Mouse (Mus musculus) erythroblast, embryonic 14.5 days (primary cell): ENCODE results near the gene Sppl3. TPM values are rescaled to one million over a fixed set of nuclear protein-coding genes. Genes with fewer than 3 reads are reported as not detected.
"Not testable (repeated sequence)": the region's sequence is repeated elsewhere in the genome, so short reads cannot be mapped to it uniquely, and the experiment has no call there.

ENCODE experiments used
- H3K27me3 ChIP-seq: 2 replicates; pipeline ENCODE4 v1.6.1; 2012; ENCODE audit warnings: inconsistent platforms; ENCODE audit not compliant: control insufficient read depth
- H3K36me3 ChIP-seq: 2 replicates; pipeline ENCODE4 v1.6.1; 2012; ENCODE audit warnings: mild to moderate bottlenecking, inconsistent platforms; ENCODE audit not compliant: control insufficient read depth
- H3K4me1 ChIP-seq: 2 replicates; pipeline ENCODE4 v1.6.1; 2012; ENCODE audit warnings: inconsistent platforms; ENCODE audit not compliant: control insufficient read depth
- H3K4me3 ChIP-seq: replicated peaks from 2 replicates; pipeline ENCODE3; 2012; ENCODE audit warnings: moderate library complexity, mild to moderate bottlenecking, inconsistent platforms
- H3K9me3 ChIP-seq: 2 replicates; pipeline ENCODE4 v1.6.1; 2012; ENCODE audit warnings: low read length, inconsistent platforms, mixed read lengths; ENCODE audit not compliant: control insufficient read depth
- GATA1 ChIP-seq: IDR thresholded peaks from 2 replicates; pipeline ENCODE4 v1.6.1; 2012; ENCODE audit warnings: low read length, inconsistent platforms, mixed read lengths
- TAL1 ChIP-seq: IDR thresholded peaks from 3 replicates; pipeline ENCODE4 v1.6.1; 2012; ENCODE audit warnings: low read length, inconsistent platforms, mixed read lengths
- polyA plus RNA-seq: library from polyadenylated mRNA; stranded (reverse); fragments of >175 nt; gene quantifications from 2 replicates; pipeline ENCODE4 v1.2.3, GENCODE M21; 2012

Gene Sppl3
- polyA plus RNA-seq, 1 experiment = 4.6 TPM

DNA sequence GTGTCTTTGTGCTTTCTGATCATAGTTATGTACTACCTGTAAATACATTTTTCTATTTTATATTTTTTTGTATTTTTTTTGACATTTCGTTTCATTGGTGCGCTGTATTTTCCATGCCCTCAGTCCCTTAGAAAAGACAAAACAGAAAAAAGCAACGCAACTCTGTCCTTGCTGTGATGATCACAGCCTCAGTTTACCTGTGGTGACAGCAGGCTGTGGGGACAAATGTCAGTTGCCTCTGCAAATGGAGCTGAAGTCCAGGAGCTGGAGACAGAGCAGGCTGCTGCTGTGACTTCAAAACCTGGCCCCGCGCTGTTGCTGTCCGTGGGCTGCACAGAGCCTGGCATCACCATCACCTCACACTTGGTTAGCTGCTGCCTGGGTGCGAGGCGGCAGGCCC lies 87.3 kb downstream of the Sppl3 start, which contains the start of gene Gm10401:
Gene Gm10401 (minus strand): TSS at position 101 of the 400 bp plus-strand sequence.
- Histone ChIP-seq H3K4me3 (no peak within 1 kb of the TSS), H3K36me3 (peaks cover 94% of the 10 kb centered on the region), H3K9me3 (no peaks in the 10 kb centered on the region), H3K4me1 (no peaks in the 10 kb centered on the region), H3K27me3 (no peaks in the 10 kb centered on the region)
- no peak for TF ChIP-seq TAL1
- TF ChIP-seq GATA1 = no peak

DNA sequence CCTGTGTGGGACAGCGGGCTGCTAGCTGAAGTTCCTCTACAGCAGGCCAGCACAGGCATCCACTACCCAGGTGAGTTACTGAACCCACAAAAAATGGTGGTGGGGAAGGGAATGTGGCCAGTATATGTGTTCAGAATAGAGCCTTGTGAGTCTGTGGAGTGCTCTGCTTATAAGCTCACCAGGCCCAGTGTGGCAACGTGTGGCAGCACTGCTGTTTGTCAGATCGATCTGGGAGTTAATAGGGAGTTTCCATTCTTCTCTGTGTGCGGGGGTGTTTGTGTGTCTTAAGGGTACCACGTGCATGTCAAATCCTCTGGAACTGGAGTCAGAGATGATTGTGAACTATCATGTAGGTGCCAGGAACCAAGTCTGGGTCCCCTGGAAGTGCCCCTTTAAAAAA lies 88.6 kb downstream of the Sppl3 start:
- TF ChIP-seq GATA1 (no peak), TAL1 (no peak)
- Histone ChIP-seq H3K36me3 (peaks cover 89% of the 10 kb centered on the region), H3K4me1 (no peaks in the 10 kb centered on the region), H3K4me3 (no peak overlapping the region), H3K9me3 (no peaks in the 10 kb centered on the region), H3K27me3 (no peaks in the 10 kb centered on the region)

DNA sequence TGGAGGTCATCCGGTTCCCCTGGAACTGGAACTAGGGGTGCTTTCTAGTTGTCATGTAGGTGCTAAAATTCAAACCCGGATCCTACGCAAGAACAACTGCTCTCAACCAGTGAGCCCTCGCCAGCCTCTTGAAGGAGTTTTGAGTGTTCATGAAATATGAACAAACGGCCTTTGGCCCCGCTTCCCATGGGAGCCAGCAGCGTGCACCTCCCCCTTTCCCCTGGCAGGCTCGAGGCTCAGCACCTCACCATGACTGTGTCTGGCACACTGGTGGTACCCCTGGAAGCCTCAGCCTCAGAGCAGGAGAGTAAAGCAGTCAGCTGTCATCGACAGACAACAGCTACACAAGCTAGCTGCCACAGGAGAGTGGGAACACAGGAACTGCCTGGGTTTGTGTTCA lies 89.1 kb downstream of the Sppl3 start:
- Histone ChIP-seq H3K4me1 (no peaks in the 10 kb centered on the region), H3K9me3 (no peaks in the 10 kb centered on the region), H3K36me3 (peaks cover 84% of the 10 kb centered on the region), H3K4me3 (no peak overlapping the region), H3K27me3 (no peaks in the 10 kb centered on the region)
- no peak for TF ChIP-seq GATA1
- TF ChIP-seq TAL1 = no peak

DNA sequence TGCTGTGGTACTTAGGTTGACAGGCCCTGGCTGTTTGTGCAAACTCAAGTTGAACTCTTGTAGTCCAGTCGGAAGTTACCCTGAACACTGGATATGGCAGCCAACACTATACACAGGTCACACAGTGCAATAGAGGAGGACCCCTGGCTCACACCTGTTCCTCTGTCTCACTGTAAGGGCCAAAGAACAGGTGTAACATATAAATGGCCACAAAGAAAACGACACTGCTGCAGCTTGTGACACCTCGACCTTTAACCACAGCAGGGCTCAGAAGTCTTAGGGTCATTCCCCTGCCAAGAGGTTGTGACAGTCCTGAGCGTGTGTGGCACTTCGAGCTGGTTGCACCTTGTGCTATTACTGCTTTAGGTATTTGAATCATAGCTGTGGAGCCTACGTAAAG lies 89.5 kb downstream of the Sppl3 start:
- H3K27me3 ChIP-seq = no peaks in the 10 kb centered on the region
- TF ChIP-seq TAL1 = no peak
- TF ChIP-seq GATA1 = no peak
- H3K9me3 ChIP-seq = no peaks in the 10 kb centered on the region
- H3K36me3 ChIP-seq = peaks cover 80% of the 10 kb centered on the region
- no peaks in the 10 kb centered on the region for H3K4me1 ChIP-seq
- H3K4me3 ChIP-seq = no peak overlapping the region

DNA sequence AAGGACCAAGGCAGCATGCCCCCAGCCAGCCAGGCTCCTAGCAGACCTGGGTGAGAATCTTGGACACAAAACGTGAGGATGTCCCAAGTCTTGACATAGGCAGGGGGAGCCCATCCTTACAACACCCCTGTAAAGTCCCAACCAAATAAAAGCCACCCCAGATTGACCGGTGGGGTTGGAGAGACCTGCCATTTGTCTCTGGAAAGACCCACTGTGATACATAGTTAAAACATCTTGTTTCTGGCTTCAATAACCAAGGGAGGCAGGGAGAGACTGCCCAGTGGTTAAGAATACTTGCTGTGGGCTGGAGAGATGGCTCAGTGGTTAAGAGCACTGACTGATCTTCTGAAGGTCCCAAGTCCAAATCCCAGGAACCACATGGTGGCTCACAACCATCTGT lies 91.3 kb downstream of the Sppl3 start:
- Histone ChIP-seq H3K9me3 (no peaks in the 10 kb centered on the region), H3K36me3 (peaks cover 64% of the 10 kb centered on the region), H3K4me1 (no peaks in the 10 kb centered on the region), H3K27me3 (no peaks in the 10 kb centered on the region), H3K4me3 (no peak overlapping the region)
- TF ChIP-seq GATA1 = no peak
- TF ChIP-seq TAL1 = no peak

DNA sequence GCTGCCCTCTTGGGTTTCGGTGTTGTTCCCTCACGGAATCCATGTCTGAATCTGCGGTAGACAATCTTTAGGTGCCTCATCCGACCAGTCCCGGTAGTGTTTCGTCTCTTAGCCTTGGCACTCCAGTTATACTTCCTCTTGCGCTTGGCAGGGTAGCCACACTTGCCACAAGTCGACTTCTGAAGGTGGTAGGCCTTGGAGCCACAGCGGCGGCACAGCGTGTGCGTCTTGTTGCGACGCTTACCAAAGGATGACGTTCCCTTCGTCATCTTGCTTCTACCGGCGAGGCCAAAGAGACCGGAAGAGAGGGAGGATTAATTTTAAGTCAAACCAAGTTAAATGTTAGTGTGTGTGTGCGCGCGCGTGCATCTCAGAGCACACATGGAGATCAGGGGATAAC lies 92.3 kb downstream of the Sppl3 start:
- not testable (repeated sequence) for H3K4me1 ChIP-seq
- peaks cover 54% of the 10 kb centered on the region for H3K36me3 ChIP-seq

DNA sequence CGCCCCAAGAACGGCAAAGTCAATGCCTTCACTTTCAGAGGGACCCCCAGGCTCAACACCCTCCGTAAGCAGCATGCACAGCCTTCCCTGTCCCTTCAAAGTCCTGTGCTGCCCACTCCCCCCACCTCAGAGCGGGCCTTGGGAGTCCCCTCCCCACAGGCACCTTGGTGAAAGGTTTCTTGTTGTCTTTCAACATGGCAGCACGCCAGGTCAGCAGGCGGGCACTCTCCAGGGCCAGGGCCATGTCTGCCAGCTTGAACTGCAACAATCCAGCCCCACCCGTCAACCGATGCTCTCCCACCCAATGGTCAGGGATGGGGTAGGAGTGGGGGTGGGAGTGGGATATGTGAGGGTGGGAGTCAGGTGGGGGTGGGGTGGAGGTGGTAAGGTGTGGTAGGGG lies 100.2 kb downstream of the Sppl3 start:
- no peaks in the 10 kb centered on the region for H3K27me3 ChIP-seq
- H3K4me1 ChIP-seq = peaks cover 5% of the 10 kb centered on the region
- no peaks in the 10 kb centered on the region for H3K9me3 ChIP-seq
- H3K36me3 ChIP-seq = peaks cover 25% of the 10 kb centered on the region
- TF ChIP-seq GATA1 (no peak), TAL1 (no peak)
- no peak overlapping the region for H3K4me3 ChIP-seq

More for the DNA sequence above, 92.3 kb downstream of the Sppl3 start:
- not testable (repeated sequence) for H3K4me3 ChIP-seq, H3K27me3 ChIP-seq, H3K9me3 ChIP-seq

DNA sequence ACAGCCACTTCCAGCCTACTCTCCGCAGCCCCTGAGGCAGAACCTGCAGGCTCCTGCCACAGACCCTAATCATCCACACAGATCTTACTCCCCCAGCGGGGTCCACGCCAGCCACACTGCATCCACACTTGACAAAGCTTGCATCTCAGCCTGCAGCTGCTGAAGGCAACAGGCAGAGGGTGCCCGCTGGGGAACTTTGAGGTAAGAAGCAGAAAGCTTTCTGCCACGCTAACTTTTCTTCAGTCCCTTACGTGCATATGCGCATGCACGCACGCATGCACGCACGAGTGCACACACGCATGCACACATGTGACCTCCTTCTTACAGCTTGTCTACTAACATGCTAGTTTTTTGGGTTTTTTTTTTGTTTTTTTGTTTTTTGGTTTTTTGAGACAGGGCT lies 102.3 kb downstream of the Sppl3 start:
- Histone ChIP-seq H3K36me3 (peaks cover 34% of the 10 kb centered on the region), H3K4me3 (no peak overlapping the region)

DNA sequence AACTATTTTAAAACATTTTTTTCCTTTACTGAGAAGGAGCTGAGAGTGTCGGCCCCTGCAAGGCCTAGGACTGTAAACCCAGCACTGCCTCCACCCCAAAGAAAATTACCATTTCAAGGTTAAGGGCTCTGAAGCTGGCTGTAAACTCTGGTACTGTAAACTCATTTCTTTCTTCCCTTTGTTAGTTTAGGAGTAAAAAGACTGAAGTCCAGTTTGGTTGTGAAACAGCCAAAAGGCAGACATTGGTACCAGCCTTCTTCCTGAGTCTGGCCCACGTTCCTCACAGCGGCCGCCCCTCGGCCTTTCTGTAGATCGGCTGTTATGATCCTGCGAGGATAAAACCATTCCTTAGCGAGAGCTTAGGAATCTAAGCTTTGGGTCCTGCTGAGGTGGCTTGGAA lies 103.6 kb downstream of the Sppl3 start:
- Histone ChIP-seq H3K4me1 (peaks cover 19% of the 10 kb centered on the region), H3K4me3 (no peak overlapping the region), H3K27me3 (no peaks in the 10 kb centered on the region), H3K9me3 (peaks cover 8% of the 10 kb centered on the region), H3K36me3 (peaks cover 34% of the 10 kb centered on the region)
- no peak for TF ChIP-seq GATA1
- TF ChIP-seq TAL1 = no peak

More for the DNA sequence above, 102.3 kb downstream of the Sppl3 start:
- Histone ChIP-seq H3K27me3 (no peaks in the 10 kb centered on the region), H3K4me1 (peaks cover 7% of the 10 kb centered on the region), H3K9me3 (peaks cover 8% of the 10 kb centered on the region)
- TF ChIP-seq TAL1 (no peak), GATA1 (no peak)

DNA sequence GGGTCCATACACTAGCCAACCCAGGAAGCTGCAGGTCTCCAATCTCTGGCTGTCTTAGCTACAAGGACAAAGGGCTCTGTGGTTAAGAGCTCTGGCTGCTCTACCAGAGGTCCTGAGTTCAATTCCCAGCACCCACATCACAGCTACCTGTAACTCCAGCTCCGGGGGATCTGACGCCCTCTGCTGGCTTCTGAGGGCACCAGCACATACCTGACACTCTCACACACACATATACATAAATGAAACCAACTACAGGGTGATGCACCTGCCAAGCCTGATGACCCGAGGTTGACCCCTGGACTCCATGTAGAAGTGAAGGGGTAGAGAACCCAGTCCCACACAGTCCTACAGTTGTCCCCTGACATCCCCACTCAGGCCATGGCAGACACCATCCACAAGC lies 105.5 kb downstream of the Sppl3 start:
- no peaks in the 10 kb centered on the region for H3K27me3 ChIP-seq
- peaks cover 8% of the 10 kb centered on the region for H3K9me3 ChIP-seq
- peaks cover 26% of the 10 kb centered on the region for H3K36me3 ChIP-seq
- no peak overlapping the region for H3K4me3 ChIP-seq
- TF ChIP-seq TAL1 = no peak
- no peak for TF ChIP-seq GATA1
- peaks cover 22% of the 10 kb centered on the region for H3K4me1 ChIP-seq
